Mouse (Mus musculus): ENCODE measurements at regions not wholly inside any gene's neighbourhood (a gene's known extent, or its start where the extent isn't known, plus 50 kb on each side); places are given as distances from the start of the nearest gene placed in this dataset.

DNA sequence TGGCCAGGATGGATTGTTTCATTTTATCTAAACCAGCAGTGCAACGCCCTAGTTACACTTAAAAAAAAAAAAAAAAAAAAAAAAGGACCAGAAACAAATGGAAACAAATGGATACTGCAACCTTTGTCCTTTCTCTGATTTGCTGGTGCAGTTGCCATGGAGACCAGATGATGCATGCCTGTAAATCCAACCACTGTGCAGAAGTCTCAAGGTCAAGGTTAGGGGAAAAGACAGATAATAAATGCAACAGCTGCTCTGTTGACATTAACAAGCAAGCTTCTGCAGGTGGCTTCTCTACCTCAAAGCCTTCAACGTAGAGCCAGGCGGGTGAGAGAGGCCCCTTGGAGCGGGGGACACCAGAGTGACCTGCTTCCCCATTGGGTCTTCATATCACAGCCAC is 167.3 kb upstream of the Tmem132c start:
- DNase-seq (ENCODE audit: low spot score) = no peak
- Histone ChIP-seq H3K4me3 (ENCODE audit: low read depth, low read length) (no peak overlapping the region), H3K27me3 (ENCODE audit: control insufficient read depth, insufficient read depth, low read length) (no peaks in the 10 kb centered on the region), H3K9me3 (replicated peaks; ENCODE audit: control insufficient read depth, low read length) (no peaks in the 10 kb centered on the region), H3K4me2 (ENCODE audit: low read depth, low read length) (no peak overlapping the region), H3K27ac (ENCODE audit: low read depth) (no peak overlapping the region), H3K36me3 (replicated peaks; ENCODE audit: control insufficient read depth, insufficient read depth, low read length) (no peaks in the 10 kb centered on the region), H3K9ac (replicated peaks; ENCODE audit: low read depth, low read length) (no peak overlapping the region), H3K4me1 (ENCODE audit: control insufficient read depth, insufficient read depth) (no peaks in the 10 kb centered on the region)
- 65% methylated on average over 4 of the region's 4 CpGs for WGBS
- TF ChIP-seq EP300 (IDR thresholded peaks at IDR 0.05; ENCODE audit: low read depth) (no peak), CTCF (IDR thresholded peaks at IDR 0.05; ENCODE audit: low read depth) (no peak)
- ATAC-seq (ENCODE audit: insufficient read depth, low read depth) = no peak
